Mouse (Mus musculus): ENCODE results near the gene Fmnl2.

GRCm38 (mm10) chr2:52959982-52960381 lies 102.3 kb downstream of the Fmnl2 start:
- TF ChIP-seq CTCF (IDR thresholded peaks at IDR 0.05; ENCODE audit: extremely low read depth, insufficient read depth, insufficient read length, insufficient replicate concordance) = no peak
- no peak for TF ChIP-seq POLR2A (IDR thresholded peaks at IDR 0.05; ENCODE audit: low read depth, low read length)
